Mouse (Mus musculus) limb, embryonic 12.5 days (tissue): ENCODE measurements around the gene Pds5b. TPM values are rescaled to one million over a fixed set of nuclear protein-coding genes. Genes with fewer than 3 reads are reported as not detected.

Experiments used
- ATAC-seq: fragments of 200-750 bp; cut with Nextera tagmentation; 2 replicates; pipeline ENCODE4 v1.8.0; 2017; ENCODE audit warnings: low read depth, moderate TSS enrichment; ENCODE audit not compliant: insufficient number of reproducible peaks, insufficient read depth, low FRiP score, low TSS enrichment
- H3K27ac ChIP-seq: fragments of 300-500 bp; sonication (generic); 2 replicates; pipeline ENCODE4 v1.5.1; 2016; ENCODE audit warnings: mild to moderate bottlenecking, moderate library complexity
- H3K27me3 ChIP-seq: fragments of 300-500 bp; sonication (generic); 2 replicates; pipeline ENCODE4 v1.6.1; 2016; ENCODE audit warnings: mild to moderate bottlenecking, moderate library complexity
- H3K36me3 ChIP-seq: fragments of 300-500 bp; sonication (generic); 2 replicates; pipeline ENCODE4 v1.6.1; 2016; ENCODE audit warnings: mild to moderate bottlenecking, moderate library complexity
- H3K4me1 ChIP-seq: fragments of 300-500 bp; sonication (generic); replicated peaks from 2 replicates; pipeline ENCODE4 v1.6.1; 2016
- H3K4me2 ChIP-seq: fragments of 300-500 bp; sonication (generic); 2 replicates; pipeline ENCODE4 v1.6.1; 2016; ENCODE audit warnings: mild to moderate bottlenecking, moderate library complexity
- H3K4me3 ChIP-seq: fragments of 300-500 bp; sonication (generic); replicated peaks from 2 replicates; pipeline ENCODE4 v1.5.1; 2016; ENCODE audit warnings: mild to moderate bottlenecking
- H3K9ac ChIP-seq: fragments of 300-500 bp; sonication (generic); replicated peaks from 2 replicates; pipeline ENCODE4 v1.6.1; 2016; ENCODE audit warnings: mild to moderate bottlenecking, moderate library complexity
- H3K9me3 ChIP-seq: fragments of 300-500 bp; sonication (generic); 2 replicates; pipeline ENCODE4 v1.6.1; 2016; ENCODE audit warnings: mild to moderate bottlenecking, moderate library complexity
- WGBS: fragments of 180-500 bp; shearing (Covaris S2); methylation state at CpG from one replicate; pipeline ENCODE4 v1.1.7; 2016; 5-methylcytosine and 5-hydroxymethylcytosine counted together
- polyA plus RNA-seq: library from polyadenylated mRNA; unstranded; fragments of >200 nt; fragmentation: Nextera tagmentation; extraction: Ambion mirVana; gene quantifications from 2 replicates; pipeline ENCODE4 v1.2.1, GENCODE M21; 2016

The Pds5b gene
- polyA plus RNA-seq, 1 experiment from 2014 or later, result 47.8 TPM

GRCm38 (mm10) chr5:150788261-150788660, 114.7 kb downstream of the Pds5b start:
- no peak overlapping the region for H3K27ac ChIP-seq
- no peak for ATAC-seq
- H3K4me1 ChIP-seq, result no peaks in the 10 kb centered on the region
- no peak overlapping the region for H3K4me2 ChIP-seq
- no peaks in the 10 kb centered on the region for H3K27me3 ChIP-seq
- H3K9me3 ChIP-seq, result no peaks in the 10 kb centered on the region
- no peak overlapping the region for H3K9ac ChIP-seq
- 90% methylated on average over 4 of the region's 4 CpGs for WGBS
- no peak overlapping the region for H3K4me3 ChIP-seq
- H3K36me3 ChIP-seq, result peaks cover 71% of the 10 kb centered on the region

DNA sequence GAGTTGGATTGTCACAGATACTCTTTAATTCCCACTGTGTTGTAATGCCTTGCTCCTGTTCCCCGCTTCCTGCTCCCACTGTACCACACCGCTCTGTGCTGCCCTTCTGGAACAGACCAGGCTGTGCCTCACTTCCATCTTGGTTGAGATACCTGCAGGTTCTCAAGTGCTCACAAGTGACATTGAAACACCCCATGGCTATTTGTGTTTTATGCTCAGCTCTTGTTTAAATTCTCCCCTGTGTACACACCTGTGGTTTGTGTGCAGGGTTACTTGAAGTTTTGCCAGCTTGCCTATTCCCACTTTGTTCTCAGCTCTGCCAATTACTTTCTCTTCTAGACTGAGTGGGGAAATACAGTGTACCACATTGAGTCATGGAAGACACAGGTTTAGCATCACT, 115.5 kb downstream of the Pds5b start:
- WGBS, result 96% methylated on average over 2 of the region's 2 CpGs
- Histone ChIP-seq H3K4me1 (no peaks in the 10 kb centered on the region), H3K36me3 (peaks cover 68% of the 10 kb centered on the region), H3K27ac (no peak overlapping the region), H3K4me2 (no peak overlapping the region), H3K27me3 (no peaks in the 10 kb centered on the region), H3K9me3 (no peaks in the 10 kb centered on the region), H3K9ac (no peak overlapping the region), H3K4me3 (no peak overlapping the region)
- no peak for ATAC-seq

DNA sequence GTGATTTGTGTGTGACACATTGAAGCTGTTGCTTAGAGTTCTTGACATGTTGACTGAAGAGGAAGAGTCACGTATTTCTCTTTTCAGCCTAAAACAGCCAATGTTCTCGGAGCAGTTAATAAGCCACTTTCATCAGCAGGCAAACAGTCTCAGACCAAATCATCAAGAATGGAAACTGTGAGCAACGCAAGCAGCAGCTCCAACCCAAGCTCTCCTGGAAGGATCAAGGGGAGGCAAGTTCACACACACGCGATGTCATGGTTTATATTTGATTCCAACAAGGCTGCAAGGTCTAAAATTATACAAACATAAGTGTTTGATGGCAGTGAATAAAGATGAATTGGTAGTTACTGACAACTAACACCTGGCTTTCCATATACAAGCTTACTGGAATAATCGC, 120.6 kb downstream of the Pds5b start:
- Histone ChIP-seq H3K9me3 (no peaks in the 10 kb centered on the region), H3K4me3 (no peak overlapping the region), H3K27ac (no peak overlapping the region), H3K36me3 (peaks cover 66% of the 10 kb centered on the region), H3K4me2 (no peak overlapping the region), H3K4me1 (no peaks in the 10 kb centered on the region), H3K27me3 (no peaks in the 10 kb centered on the region), H3K9ac (no peak overlapping the region)
- ATAC-seq, result no peak
- 94% methylated on average over 6 of the region's 6 CpGs for WGBS

DNA sequence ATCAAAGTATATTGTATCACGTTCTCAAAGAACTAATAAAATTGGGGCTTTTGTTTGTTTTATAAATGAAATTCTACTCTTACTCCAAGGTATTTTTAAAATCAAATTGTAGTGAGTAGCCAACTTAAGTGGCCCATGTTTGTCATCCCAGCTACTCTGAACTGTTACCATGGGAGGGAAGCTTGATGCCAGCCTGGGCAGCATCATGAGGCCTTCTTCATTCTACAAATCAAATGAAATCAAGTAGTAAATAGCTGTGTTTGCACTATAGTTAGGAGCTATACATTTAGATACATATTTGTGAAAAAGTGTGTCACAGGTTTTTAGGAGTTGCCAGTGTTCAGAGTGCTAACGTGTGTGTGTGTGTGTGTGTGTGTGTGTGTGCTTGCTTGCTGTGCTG, 126.5 kb downstream of the Pds5b start:
- H3K4me2 ChIP-seq, result no peak overlapping the region
- no peak overlapping the region for H3K4me3 ChIP-seq
- no peak overlapping the region for H3K9ac ChIP-seq
- H3K27ac ChIP-seq, result no peak overlapping the region
- no peaks in the 10 kb centered on the region for H3K4me1 ChIP-seq
- H3K36me3 ChIP-seq, result peaks cover 72% of the 10 kb centered on the region
- 95% methylated on average over 2 of the region's 2 CpGs for WGBS
- no peaks in the 10 kb centered on the region for H3K9me3 ChIP-seq
- H3K27me3 ChIP-seq, result no peaks in the 10 kb centered on the region
- ATAC-seq, result no peak

GRCm38 (mm10) chr5:150814111-150814990, 140.8 kb downstream of the Pds5b start:
- peak overlapping the region; percentile 17; the same call in 1 of the 2 replicates for H3K27ac ChIP-seq
- 73% methylated on average over 13 of the region's 13 CpGs for WGBS
- no peak overlapping the region for H3K4me3 ChIP-seq
- no peak overlapping the region for H3K9ac ChIP-seq
- H3K9me3 ChIP-seq, result no peaks in the 10 kb centered on the region
- peaks cover 15% of the 10 kb centered on the region; the same call in 1 of the 2 replicates for H3K36me3 ChIP-seq
- no peak for ATAC-seq
- H3K4me1 ChIP-seq, result peaks cover 4% of the 10 kb centered on the region; the same call in 1 of the 2 replicates
- no peak overlapping the region for H3K4me2 ChIP-seq
- H3K27me3 ChIP-seq, result no peaks in the 10 kb centered on the region

DNA sequence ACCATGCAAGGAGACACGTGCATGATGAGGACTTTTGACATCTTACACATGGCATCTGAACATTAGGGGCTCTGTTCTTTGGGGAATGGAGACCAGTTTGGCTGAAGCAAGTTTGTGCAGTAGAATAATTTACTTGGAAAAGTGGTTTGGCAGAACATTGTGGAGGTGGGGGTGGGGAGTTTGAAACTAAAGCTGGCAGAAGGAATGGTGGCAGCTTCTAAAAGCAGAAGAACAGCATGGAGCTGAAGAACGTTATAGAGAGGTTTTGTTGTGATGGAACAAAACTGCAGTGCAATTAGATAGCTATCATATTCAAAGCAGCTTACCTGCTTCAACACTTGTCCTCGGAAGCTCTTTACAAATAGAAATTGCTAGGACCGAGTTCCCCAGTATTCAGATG, 141.9 kb downstream of the Pds5b start:
- no peak overlapping the region for H3K4me2 ChIP-seq
- H3K27ac ChIP-seq, result no peak overlapping the region
- 90% methylated on average over 4 of the region's 4 CpGs for WGBS
- no peak overlapping the region for H3K9ac ChIP-seq
- ATAC-seq, result no peak
- peaks cover 4% of the 10 kb centered on the region; the same call in 1 of the 2 replicates for H3K4me1 ChIP-seq
- H3K27me3 ChIP-seq, result no peaks in the 10 kb centered on the region
- H3K9me3 ChIP-seq, result no peaks in the 10 kb centered on the region
- H3K36me3 ChIP-seq, result peaks cover 13% of the 10 kb centered on the region; the same call in 1 of the 2 replicates
- H3K4me3 ChIP-seq, result no peak overlapping the region

- no peaks in the 10 kb centered on the region for H3K27me3 ChIP-seq
- no peak for ATAC-seq
- H3K4me3 ChIP-seq, result no peak overlapping the region
- no peaks in the 10 kb centered on the region for H3K9me3 ChIP-seq
- 87% methylated on average over 5 of the region's 5 CpGs for WGBS
- peaks cover 4% of the 10 kb centered on the region; the same call in 1 of the 2 replicates for H3K4me1 ChIP-seq
- H3K27ac ChIP-seq, result no peak overlapping the region
- H3K4me2 ChIP-seq, result no peak overlapping the region
- no peak overlapping the region for H3K9ac ChIP-seq
- H3K36me3 ChIP-seq, result peaks cover 7% of the 10 kb centered on the region; the same call in 1 of the 2 replicates
Measured at GRCm38 (mm10) chr5:150816775-150817174, 143.2 kb downstream of the Pds5b start.

DNA sequence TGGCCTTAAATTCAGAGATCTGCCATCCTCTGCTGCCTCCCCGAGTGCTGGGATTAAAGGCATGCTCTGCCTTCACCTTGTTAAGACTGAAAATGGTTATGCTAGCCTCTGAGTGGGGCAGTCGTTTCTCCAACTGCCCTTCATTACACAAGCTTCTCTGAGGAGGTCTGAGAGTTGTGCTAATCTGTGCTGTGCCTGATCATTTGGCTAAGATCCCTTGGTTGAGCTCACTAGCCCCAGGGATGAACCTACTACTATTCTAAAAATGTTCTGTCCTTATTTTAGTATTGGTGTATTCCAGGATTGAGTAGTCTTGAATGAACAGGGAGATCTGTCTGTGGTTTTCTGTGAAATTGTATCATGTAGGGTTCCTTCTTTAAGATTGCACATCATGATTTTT, 144.5 kb downstream of the Pds5b start:
- Histone ChIP-seq H3K4me1 (peaks cover 4% of the 10 kb centered on the region; the same call in 1 of the 2 replicates), H3K4me2 (no peak overlapping the region), H3K9ac (no peak overlapping the region), H3K27me3 (no peaks in the 10 kb centered on the region), H3K9me3 (no peaks in the 10 kb centered on the region), H3K4me3 (no peak overlapping the region), H3K36me3 (no peaks in the 10 kb centered on the region; the same call in 1 of the 2 replicates), H3K27ac (no peak overlapping the region)
- no peak for ATAC-seq
- 40% methylated on average over 2 of the region's 2 CpGs for WGBS

- Histone ChIP-seq H3K9me3 (no peaks in the 10 kb centered on the region), H3K27me3 (no peaks in the 10 kb centered on the region), H3K27ac (no peak overlapping the region), H3K9ac (no peak overlapping the region), H3K4me1 (peaks cover 1% of the 10 kb centered on the region; the same call in 1 of the 2 replicates), H3K36me3 (no peaks in the 10 kb centered on the region; the same call in 1 of the 2 replicates), H3K4me2 (no peak overlapping the region), H3K4me3 (no peak overlapping the region)
- no peak for ATAC-seq
- WGBS, result 79% methylated on average over 4 of the region's 4 CpGs
Measured at GRCm38 (mm10) chr5:150818886-150819285, 145.3 kb downstream of the Pds5b start.

DNA sequence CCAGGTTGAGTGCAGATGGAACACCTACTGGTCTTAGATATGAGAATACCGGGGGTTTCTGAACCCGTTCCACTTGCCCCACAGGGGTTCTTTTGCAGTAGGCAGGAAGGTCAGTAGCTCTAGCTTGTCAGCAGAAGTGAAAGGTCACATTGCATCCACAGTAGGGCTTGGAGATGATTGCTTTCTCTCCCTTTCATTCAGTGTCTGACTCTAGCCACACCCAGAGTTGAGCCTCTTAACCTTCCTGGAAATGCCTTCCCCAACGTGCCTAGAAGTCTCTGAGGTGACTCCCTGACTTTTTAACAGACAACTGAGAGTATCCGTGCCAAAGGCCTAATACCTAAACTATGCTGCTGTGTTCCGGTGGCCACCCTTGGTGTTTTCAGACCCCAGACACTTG, 146.0 kb downstream of the Pds5b start:
- no peaks in the 10 kb centered on the region for H3K9me3 ChIP-seq
- no peaks in the 10 kb centered on the region for H3K36me3 ChIP-seq
- ATAC-seq, result no peak
- H3K27me3 ChIP-seq, result no peaks in the 10 kb centered on the region
- H3K9ac ChIP-seq, result no peak overlapping the region
- no peak overlapping the region for H3K4me3 ChIP-seq
- no peak overlapping the region for H3K4me2 ChIP-seq
- 82% methylated on average over 5 of the region's 5 CpGs for WGBS
- no peaks in the 10 kb centered on the region for H3K4me1 ChIP-seq
- H3K27ac ChIP-seq, result no peak overlapping the region

GRCm38 (mm10) chr5:150821152-150821551, 147.6 kb downstream of the Pds5b start:
- Histone ChIP-seq H3K9me3 (0 out of 2 replicates have a peak, but pooled peaks cover 11% of the 10 kb centered on the region), H3K4me1 (no peaks in the 10 kb centered on the region), H3K27me3 (no peaks in the 10 kb centered on the region), H3K4me2 (no peak overlapping the region), H3K36me3 (no peaks in the 10 kb centered on the region), H3K4me3 (no peak overlapping the region), H3K9ac (no peak overlapping the region), H3K27ac (no peak overlapping the region)
- no peak for ATAC-seq
- WGBS, result 86% methylated on average over 4 of the region's 4 CpGs
